Mouse (Mus musculus): ENCODE data around the gene Slc9a9.

DNA sequence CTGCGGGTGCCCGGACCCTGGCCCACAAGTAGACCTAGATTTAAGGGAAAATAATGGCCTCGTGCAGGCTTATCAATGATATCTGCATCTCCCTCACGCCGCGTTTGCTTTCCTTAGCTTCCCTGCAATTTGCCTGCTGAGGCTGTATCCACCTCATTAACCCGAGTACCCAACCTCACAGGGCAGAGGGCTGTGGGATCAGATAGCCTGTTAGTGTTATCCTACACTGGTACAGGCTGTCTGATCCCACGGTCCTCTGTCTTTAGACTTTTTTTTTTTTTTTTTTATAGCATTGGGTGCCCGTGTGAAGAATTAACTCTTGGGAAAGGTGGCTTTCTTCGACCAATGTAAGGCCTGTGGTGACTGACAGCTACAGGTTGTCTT is 81.9 kb downstream of the Slc9a9 start:
- no peak for TF ChIP-seq CTCF (IDR thresholded peaks at IDR 0.05; ENCODE audit: insufficient read depth, low read depth, low read length)
- no peak for TF ChIP-seq POLR2A (IDR thresholded peaks at IDR 0.05; ENCODE audit: insufficient read depth, low read depth, low read length)

Data from olfactory bulb, adult 2 months (tissue).